Mouse (Mus musculus) cerebellum, postnatal 10 days (tissue): Measurements from ENCODE around the gene Mroh9.

ENCODE experiments used
- DNase-seq, 2 experiments: peaks; one replicate each; pipeline ENCODE4 v3.0.0; 2021; ENCODE audit warnings: mixed read lengths in 2 of 2

Gene Mroh9

DNA sequence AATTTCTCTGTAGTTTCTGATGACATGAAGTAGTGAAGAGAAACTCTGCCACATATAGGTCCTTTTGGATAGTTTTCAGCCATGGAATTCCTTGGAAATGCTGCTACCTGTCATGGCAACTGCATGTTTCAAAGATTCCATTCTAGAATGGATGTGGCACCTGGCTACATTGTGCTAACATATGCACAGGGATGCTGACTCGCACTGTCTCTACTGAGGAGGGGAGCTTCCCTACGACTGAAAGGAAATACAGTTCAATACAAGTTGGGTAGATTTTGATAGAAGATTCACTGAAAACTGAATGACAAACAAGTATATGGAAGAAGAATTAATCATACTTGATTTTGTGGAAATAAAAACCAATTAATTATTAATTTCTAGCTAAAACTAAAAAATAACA, at the start of gene Mroh9:
Mroh9 (minus strand) TSS at position 101 of the 400 bp plus-strand sequence.
- no peak for DNase-seq

- no peak for DNase-seq
Observed at GRCm38 (mm10) chr1:163129976-163130375, 44.5 kb upstream of the Mroh9 start.

DNA sequence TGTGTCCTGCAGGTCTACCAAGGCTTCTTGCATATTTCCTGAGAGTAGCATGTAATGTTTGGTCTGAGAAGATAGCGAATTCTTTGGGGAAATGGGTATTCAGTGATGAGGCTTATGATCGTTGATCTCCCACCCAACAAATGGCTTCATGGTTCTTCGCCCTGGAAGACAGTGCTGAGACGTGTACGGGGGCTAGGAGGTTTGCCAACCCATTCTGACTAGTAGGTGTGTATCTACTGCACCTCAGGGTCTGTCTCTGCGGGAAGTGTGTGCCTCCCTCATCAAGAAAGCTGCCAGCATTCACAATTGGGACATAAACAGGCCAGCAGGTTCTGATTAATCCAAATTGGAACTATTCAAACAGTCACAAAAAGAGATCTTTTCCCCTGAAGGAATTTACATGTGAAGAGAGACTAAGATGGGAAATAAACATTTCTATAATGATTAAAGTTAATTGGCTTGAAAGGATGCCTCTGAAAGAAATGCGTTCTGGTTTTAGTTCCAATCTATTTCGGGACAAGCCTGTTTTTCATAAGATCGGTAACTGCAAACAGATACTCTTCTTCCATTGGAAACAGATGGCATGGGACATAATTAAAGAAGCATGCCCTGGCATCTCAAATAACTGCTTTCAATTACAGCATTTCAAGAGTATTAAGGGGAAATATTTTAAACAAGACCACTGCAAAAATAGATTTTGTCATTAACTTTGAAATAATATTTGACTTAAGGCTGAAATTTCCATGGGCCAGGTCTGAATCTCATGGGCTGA, 43.8 kb upstream of the Mroh9 start:
- peak in 1 of 2 experiments; percentile 26 for DNase-seq

- DNase-seq, result no peak
Observed at GRCm38 (mm10) chr1:163126175-163126881, 40.9 kb upstream of the Mroh9 start.

GRCm38 (mm10) chr1:163122414-163122813, 36.9 kb upstream of the Mroh9 start:
- no peak for DNase-seq

- DNase-seq, result no peak
Observed at GRCm38 (mm10) chr1:163113461-163114174, 28.1 kb upstream of the Mroh9 start.

DNA sequence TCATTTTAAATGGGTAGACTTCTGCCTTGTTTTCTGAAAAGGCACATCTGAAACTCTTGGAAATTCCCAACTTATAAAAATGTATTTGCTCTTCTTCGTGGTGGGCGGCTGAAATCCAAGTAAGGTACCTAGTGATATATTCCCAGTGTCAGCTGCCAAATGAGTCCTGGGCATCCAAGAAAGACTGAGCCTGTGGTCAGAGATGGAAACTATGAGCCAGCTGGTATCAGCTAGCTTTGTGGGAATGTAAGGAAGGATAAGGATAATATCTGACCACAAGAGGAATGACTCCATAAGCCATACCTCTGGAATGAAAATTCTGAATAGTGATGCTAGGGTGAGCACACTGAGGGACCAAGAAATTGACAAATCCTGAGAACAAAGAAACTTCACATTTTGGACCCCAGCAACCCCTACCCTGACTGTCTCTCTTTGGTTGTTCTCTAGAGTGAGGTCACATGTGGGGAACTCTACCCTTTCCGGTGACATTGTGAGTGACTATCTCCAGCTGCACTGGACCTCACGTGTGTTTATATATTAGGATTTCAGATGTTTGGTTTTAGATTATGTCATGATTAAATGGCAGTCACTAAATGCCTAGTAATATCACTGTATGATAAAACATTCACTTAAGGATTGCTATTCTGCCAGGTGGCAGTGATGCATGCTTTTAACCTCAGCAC, 27.2 kb upstream of the Mroh9 start:
- no peak for DNase-seq

DNA sequence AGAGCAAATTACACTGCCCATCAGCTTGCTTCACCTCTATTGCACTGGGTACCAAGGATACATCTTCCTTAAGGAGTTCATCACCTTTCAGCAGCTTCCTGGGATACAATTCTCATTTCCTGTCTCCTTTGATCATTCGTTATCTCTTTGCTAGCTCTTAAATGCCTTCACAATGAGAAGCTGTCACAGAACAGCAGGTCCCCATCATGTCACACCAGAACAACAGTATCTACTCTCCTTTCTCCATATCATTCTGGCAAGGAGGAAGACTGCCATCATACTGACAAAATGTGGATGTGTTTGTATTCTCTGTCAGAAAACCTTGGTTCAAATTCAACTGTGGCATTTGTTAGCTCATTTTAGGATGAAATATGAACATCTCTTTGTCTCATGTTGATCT, 19.5 kb upstream of the Mroh9 start:
- DNase-seq, result no peak

GRCm38 (mm10) chr1:163091438-163092155, 6.1 kb upstream of the Mroh9 start:
- DNase-seq, result peak; percentile 66 to 75

DNA sequence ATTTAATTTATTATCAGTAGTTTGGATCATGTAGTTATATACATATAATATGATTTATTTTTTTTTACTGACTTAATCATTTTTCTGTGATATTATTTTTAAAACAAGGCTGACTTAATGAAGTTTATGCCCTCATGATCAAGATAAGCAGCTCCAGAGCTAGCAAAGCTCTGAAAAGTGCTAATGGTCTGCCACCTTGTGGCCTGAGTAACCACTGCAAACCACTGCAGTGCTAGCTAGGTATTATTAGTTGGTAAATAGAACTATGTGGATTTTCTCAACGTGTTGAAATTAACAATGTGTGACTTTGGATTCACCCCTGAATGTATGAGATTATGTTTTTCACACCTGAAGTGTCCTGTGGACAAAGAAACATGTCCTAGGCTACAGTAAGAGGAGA, 15.0 kb downstream of the Mroh9 start:
- peak; percentile 73 to 74 for DNase-seq

GRCm38 (mm10) chr1:163060381-163060780, 25.1 kb downstream of the Mroh9 start:
- DNase-seq, result peak in 1 of 2 experiments; percentile 10

GRCm38 (mm10) chr1:163057363-163057762, 28.1 kb downstream of the Mroh9 start:
- DNase-seq, result peak; percentile 16 to 17

GRCm38 (mm10) chr1:163055629-163056028, 29.8 kb downstream of the Mroh9 start:
- no peak for DNase-seq

DNA sequence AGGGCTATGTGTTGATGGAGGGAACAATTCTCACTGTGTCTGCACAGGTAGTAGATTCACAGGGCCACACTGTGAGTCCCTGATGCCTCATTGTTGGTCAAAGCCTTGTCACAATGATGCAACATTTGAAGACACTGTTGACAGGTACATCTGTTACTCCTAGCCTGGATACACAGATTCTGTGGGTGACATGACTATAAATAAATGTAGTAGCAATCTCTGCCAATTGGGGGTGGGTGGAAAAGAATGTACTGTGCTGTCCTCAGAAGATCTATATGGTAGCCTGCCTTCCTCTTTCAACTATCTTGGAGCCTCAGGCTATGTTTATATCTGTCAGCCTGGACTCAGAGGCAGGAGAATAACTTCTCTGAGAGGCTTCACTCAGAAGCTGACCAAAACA, 62.4 kb downstream of the Mroh9 start:
- DNase-seq, result no peak

DNA sequence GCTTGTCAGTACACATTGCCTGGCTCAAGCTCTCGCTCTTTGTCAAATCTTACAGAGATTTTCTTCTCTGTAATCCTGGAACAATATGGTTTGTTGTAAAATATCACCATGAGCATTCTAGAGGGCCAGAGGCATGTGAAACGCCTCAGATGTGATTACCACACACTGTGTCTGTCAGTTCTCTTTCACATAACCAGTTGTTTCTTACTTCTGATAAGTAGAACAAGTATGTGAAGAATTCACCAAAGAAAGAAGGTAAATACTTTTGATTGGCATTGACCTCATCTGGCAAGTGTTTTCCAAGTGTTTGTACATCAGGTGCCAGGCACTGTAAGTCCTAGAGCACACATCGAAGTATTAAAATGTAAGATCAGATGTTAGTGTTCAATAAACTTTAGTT, 76.2 kb downstream of the Mroh9 start:
- no peak for DNase-seq

- no peak for DNase-seq
Observed at GRCm38 (mm10) chr1:163003496-163003895, 82.0 kb downstream of the Mroh9 start.

GRCm38 (mm10) chr1:163001271-163001829, 84.1 kb downstream of the Mroh9 start:
- DNase-seq, result no peak

- no peak for DNase-seq
Observed at GRCm38 (mm10) chr1:162987546-162987945, 97.9 kb downstream of the Mroh9 start.

- DNase-seq, result no peak
Observed at GRCm38 (mm10) chr1:162986777-162987176, 98.7 kb downstream of the Mroh9 start.

GRCm38 (mm10) chr1:162986121-162986748, 99.2 kb downstream of the Mroh9 start:
- DNase-seq, result no peak

- no peak for DNase-seq
Observed at GRCm38 (mm10) chr1:162984428-162984827, 101.0 kb downstream of the Mroh9 start, which contains the start of gene Fmo3. Gene Fmo3 (minus strand): TSS chr1:162984528.
